Mouse (Mus musculus): ENCODE data around the gene Fam117a.

DNA sequence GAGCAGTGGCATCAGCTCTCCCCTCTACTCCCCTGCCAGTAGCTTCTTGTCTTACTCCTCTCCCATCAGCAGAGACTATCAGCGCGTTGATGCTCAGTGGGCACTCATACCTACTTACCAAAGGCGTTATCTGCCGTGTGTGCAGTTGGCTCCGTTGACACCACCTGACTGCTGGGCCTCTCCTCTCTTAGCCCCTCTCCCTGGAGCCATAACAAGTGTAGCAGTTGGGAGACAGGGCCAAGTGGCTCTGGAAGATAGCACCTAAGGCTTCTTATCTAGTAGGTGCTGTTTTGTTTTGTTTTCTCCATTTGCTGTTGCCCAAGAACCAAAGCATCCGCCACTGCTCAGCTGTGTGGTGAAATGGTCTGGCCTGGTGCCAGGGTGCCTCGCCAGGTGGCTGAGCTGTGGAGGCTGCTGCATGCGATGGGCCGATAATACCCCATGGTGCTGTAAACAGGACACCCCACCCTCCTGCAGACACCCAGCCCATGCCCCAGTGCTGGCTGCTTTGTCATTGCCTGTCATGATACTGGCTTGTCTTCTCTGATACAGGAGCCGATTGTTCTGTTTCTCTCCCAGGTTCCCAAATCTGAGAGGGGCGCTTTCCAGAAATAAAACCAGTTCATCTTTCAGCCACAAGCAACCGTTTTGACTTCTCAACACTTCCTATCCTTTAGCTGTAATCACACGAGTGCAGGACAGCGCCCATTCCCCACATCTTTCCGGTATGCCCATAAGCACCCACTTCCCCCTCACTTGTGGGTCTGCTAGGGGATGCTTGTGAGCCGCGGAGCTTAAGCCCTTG is 19.9 kb downstream of the Fam117a start:
- TF ChIP-seq CTCF (IDR thresholded peaks at IDR 0.05; ENCODE audit: low read depth, low read length) (no peak), POLR2A (IDR thresholded peaks at IDR 0.05; ENCODE audit: extremely low read depth, insufficient read depth, low read length) (no peak)
